Mouse (Mus musculus) embryonic facial prominence, embryonic 10.5 days (tissue): ENCODE measurements around the gene Nln. TPM values are rescaled to one million over a fixed set of nuclear protein-coding genes. Genes with fewer than 3 reads are reported as not detected.
A peak's percentile ranks its signal among the peaks of the same experiment; 100 is the strongest.

Experiments used
- DNase-seq: peaks from one replicate; pipeline ENCODE4 v3.0.0-alpha.2; 2017; ENCODE audit warnings: low spot score
- H3K27ac ChIP-seq: fragments of 300-500 bp; sonication (generic); replicated peaks from 2 replicates; pipeline ENCODE4 v1.5.1; 2016; ENCODE audit warnings: mild to moderate bottlenecking
- H3K27me3 ChIP-seq: fragments of 300-500 bp; sonication (generic); replicated peaks from 2 replicates; pipeline ENCODE4 v1.6.1; 2016; ENCODE audit warnings: low read depth, mild to moderate bottlenecking; ENCODE audit not compliant: poor library complexity, severe bottlenecking
- H3K36me3 ChIP-seq: fragments of 300-500 bp; sonication (generic); replicated peaks from 2 replicates; pipeline ENCODE4 v1.6.1; 2016; ENCODE audit warnings: mild to moderate bottlenecking, moderate library complexity
- H3K4me1 ChIP-seq: fragments of 300-500 bp; sonication (generic); 2 replicates; pipeline ENCODE4 v1.6.1; 2016
- H3K4me3 ChIP-seq: fragments of 300-500 bp; sonication (generic); 2 replicates; pipeline ENCODE4 v1.5.1; 2016; ENCODE audit warnings: mild to moderate bottlenecking, moderate library complexity
- H3K9me3 ChIP-seq: fragments of 300-500 bp; sonication (generic); 2 replicates; pipeline ENCODE4 v1.6.1; 2016; ENCODE audit warnings: mild to moderate bottlenecking
- WGBS: fragments of 180-500 bp; shearing (Covaris S2); methylation state at CpG from one replicate; pipeline ENCODE4 v1.1.7; 2016; 5-methylcytosine and 5-hydroxymethylcytosine counted together
- polyA plus RNA-seq: library from polyadenylated mRNA; unstranded; fragments of >200 nt; fragmentation: Nextera tagmentation; extraction: Ambion mirVana; gene quantifications from 2 replicates; pipeline ENCODE4 v1.2.1, GENCODE M21; 2016

The Nln gene
- polyA plus RNA-seq, 1 experiment from 2014 or later: 20.2 TPM

DNA sequence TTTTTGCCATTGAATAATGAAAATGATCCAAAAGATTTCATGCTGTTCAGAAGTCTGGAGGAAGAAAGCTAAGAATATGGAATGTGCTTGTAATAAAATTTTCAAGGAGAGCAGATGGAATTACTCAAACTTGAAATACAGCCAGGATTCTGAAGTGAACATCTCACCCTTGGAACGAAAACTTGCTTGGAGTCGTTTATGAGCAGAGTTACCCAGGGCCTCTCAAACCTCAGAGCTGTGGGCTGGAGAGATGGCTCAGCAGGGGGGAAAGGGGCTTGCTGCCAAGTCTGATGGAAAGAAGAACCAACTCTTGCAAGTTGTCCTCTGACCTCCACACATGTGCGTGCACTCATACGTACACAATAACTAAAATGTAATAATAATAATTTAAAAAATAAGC lies 122.8 kb downstream of the Nln start:
- 85% methylated on average over 4 of the region's 4 CpGs for WGBS
- Histone ChIP-seq H3K36me3 (no peaks in the 10 kb centered on the region), H3K27me3 (peaks cover 7% of the 10 kb centered on the region), H3K27ac (no peak overlapping the region), H3K4me3 (no peak overlapping the region), H3K4me1 (no peaks in the 10 kb centered on the region), H3K9me3 (peaks cover 19% of the 10 kb centered on the region)
- DNase-seq: no peak

DNA sequence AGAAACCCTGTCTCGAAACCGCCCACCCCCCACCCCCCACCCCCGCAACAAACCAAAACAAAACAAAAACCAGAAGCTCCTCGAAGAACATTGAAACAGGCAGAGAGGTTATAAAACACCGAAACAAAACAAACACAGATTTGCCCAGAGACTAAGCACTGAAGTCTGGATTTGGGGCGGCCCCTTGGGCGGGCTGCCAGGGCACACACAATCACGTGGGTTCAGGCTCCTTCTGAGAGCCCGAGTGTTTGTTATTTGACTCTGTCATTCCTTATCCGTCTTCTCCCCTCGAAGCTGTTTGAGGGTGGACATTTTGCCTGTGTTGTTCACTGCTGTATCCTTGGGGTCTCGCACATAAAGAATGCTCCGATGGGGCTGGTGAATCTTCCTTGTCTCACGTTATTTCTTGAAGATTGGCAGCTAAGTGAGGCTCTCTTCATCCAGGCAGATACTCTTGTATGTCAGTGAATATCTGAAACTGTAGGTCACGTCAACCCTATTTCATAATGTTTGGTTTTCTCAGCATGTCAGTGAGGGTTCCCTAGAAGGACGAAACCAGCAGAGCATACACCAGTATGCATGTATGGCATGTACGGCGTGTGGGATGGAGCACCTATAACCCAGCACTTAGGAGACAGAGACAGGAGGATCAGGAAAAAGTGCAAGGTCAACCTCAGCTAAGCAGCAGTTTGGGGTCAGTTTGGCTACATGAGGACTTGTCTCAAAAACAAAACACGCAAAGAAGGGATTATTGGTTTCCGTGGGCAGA lies 123.7 kb downstream of the Nln start:
- no peak for DNase-seq
- Histone ChIP-seq H3K36me3 (no peaks in the 10 kb centered on the region), H3K27me3 (peaks cover 2% of the 10 kb centered on the region), H3K9me3 (peaks cover 11% of the 10 kb centered on the region), H3K4me3 (no peak overlapping the region), H3K4me1 (no peaks in the 10 kb centered on the region), H3K27ac (no peak overlapping the region)
- 81% methylated on average over 20 of the region's 20 CpGs for WGBS

DNA sequence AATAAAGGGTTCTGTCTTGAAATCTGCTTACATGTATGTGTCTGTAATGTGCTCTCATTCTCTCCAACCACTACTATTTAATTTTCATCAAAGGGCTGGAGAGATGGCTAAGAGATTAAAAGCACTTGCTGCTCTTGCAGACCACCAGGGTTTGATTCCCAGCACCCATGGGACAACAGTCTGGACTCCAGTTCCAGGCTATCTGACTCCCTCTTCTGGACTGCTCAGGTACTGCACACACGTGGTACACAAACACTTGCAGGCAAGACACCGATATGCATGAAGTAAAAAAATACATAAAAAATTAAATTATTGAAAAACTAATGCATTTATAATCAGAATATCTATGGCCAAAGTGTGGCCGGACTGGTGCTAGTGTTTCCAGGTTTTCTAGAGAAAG lies 127.0 kb downstream of the Nln start:
- WGBS: 96% methylated on average over 3 of the region's 3 CpGs

DNA sequence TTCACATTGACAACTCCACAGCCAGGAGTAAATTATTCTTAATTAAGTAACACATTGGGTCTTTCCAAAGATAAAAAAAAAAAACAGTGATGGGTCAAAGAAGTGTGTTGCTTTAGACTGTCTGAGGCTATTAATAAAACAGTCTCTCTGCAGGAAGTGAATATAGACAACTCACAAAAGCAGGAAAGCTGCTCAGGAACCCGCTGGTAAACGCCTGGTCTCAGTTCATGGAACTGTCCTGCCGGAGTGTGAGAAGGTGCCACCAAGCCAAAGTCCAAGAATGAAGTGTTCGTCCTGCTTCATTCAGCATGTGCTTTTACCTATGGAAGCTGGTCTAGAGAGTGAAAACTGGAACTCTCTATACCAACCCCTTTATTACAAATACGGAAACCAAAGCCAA lies 129.0 kb downstream of the Nln start:
- Histone ChIP-seq H3K36me3 (no peaks in the 10 kb centered on the region), H3K4me3 (no peak overlapping the region), H3K9me3 (0 out of 2 replicates have a peak, but pooled peaks cover 2% of the 10 kb centered on the region), H3K27ac (no peak overlapping the region), H3K27me3 (no peaks in the 10 kb centered on the region), H3K4me1 (0 out of 2 replicates have a peak, but pooled peaks cover 5% of the 10 kb centered on the region)
- DNase-seq: no peak
- WGBS: 89% methylated on average over 5 of the region's 5 CpGs

More for the DNA sequence above, 127.0 kb downstream of the Nln start:
- H3K36me3 ChIP-seq: no peaks in the 10 kb centered on the region
- H3K4me1 ChIP-seq: 0 out of 2 replicates have a peak, but pooled peaks cover 5% of the 10 kb centered on the region
- no peak for DNase-seq
- no peak overlapping the region for H3K27ac ChIP-seq
- 0 out of 2 replicates have a peak, but pooled peaks cover 2% of the 10 kb centered on the region for H3K9me3 ChIP-seq
- H3K27me3 ChIP-seq: no peaks in the 10 kb centered on the region
- no peak overlapping the region for H3K4me3 ChIP-seq

DNA sequence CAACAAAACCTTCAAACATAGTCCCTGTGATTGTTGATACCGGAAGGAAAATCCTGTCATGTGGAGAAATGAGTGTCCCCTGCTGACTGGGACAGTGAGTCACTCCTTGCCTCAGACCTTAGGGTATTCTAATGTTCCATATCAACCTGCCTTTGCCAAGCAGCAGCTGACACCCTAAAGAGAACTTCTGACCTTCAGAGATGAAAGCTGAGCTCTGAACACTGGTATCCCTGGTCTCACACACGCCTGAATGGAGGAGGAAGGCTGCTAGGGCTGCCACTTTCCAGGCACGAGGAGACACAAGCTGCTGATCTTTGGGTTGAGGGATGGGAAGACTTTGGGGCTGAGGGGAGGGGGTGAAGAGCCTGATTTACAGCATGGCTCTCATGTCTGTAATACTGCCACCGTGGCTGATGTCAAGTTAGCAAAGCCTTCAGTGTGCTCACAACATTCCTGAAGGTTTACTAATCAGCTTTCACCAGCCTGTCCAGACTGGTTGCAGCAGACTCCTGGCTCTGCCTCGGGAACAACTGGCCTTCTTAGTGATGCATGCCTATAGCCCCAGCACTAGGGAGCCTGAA lies 131.0 kb downstream of the Nln start:
- Histone ChIP-seq H3K27ac (peak overlapping the region; percentile 41; the same call in 1 of the 2 replicates), H3K27me3 (no peaks in the 10 kb centered on the region), H3K36me3 (no peaks in the 10 kb centered on the region), H3K4me3 (no peak overlapping the region), H3K9me3 (0 out of 2 replicates have a peak, but pooled peaks cover 2% of the 10 kb centered on the region), H3K4me1 (0 out of 2 replicates have a peak, but pooled peaks cover 5% of the 10 kb centered on the region)
- WGBS: 66% methylated on average over 5 of the region's 5 CpGs
- DNase-seq: no peak

DNA sequence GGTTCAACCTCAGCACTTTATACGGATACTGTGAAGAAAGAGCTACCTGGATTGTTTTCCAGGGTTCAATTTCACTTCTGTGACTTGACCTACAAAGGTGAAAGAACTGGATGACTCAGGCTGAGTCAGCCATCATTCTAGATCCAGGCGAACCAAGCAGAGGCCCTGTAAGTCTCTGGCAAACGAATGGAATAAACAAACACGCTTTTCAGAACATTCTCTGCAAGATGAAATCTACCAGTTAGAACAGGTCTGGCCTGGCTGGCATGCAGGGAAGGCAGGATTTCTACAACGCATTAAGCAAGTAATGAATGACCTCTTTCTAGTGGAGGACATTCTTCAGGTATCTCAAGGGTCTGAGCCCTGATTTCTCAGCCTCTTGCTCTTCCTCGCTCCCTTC lies 131.6 kb downstream of the Nln start:
- H3K27ac ChIP-seq: 0 out of 2 replicates have a peak overlapping the region, but pooled peaks have one; percentile 41
- 77% methylated on average over 6 of the region's 6 CpGs for WGBS

GRCm38 (mm10) chr13:103976181-103976724 lies 133.2 kb downstream of the Nln start:
- no peaks in the 10 kb centered on the region for H3K9me3 ChIP-seq
- 0 out of 2 replicates have a peak, but pooled peaks cover 5% of the 10 kb centered on the region for H3K4me1 ChIP-seq
- DNase-seq: no peak
- no peaks in the 10 kb centered on the region for H3K36me3 ChIP-seq
- no peak overlapping the region for H3K4me3 ChIP-seq
- no peak overlapping the region for H3K27ac ChIP-seq
- WGBS: 72% methylated on average over 4 of the region's 4 CpGs
- H3K27me3 ChIP-seq: no peaks in the 10 kb centered on the region

More for the DNA sequence above, 131.6 kb downstream of the Nln start:
- H3K9me3 ChIP-seq: 0 out of 2 replicates have a peak, but pooled peaks cover 2% of the 10 kb centered on the region
- no peak for DNase-seq
- H3K4me3 ChIP-seq: no peak overlapping the region
- H3K4me1 ChIP-seq: 0 out of 2 replicates have a peak, but pooled peaks cover 5% of the 10 kb centered on the region
- no peaks in the 10 kb centered on the region for H3K27me3 ChIP-seq
- no peaks in the 10 kb centered on the region for H3K36me3 ChIP-seq

DNA sequence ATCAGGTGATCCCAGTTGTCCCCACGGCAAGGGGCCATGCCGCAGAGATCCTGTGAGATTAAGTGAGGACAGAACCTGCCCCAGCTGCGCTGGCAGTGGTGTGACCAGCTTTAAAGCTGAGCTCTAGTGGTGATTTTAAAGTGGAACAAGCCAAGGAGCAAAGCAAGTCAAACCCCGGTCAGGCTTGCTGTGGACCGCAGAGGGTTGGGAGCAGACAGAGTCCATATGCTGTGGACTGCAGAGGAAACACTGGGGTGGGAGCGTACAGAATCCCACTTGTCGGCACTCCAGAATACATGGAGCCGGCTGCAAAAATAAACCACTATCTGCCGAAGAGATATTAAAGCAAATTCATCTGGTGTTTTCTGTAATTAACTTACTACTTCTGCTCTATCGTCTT lies 134.3 kb downstream of the Nln start:
- H3K27me3 ChIP-seq: no peaks in the 10 kb centered on the region
- 86% methylated on average over 10 of the region's 10 CpGs for WGBS
- H3K4me3 ChIP-seq: no peak overlapping the region
- no peaks in the 10 kb centered on the region for H3K9me3 ChIP-seq
- H3K36me3 ChIP-seq: no peaks in the 10 kb centered on the region
- peaks cover 10% of the 10 kb centered on the region for H3K4me1 ChIP-seq
- H3K27ac ChIP-seq: no peak overlapping the region
- no peak for DNase-seq

- Histone ChIP-seq H3K27ac (no peak overlapping the region), H3K27me3 (no peaks in the 10 kb centered on the region), H3K4me1 (peaks cover 15% of the 10 kb centered on the region), H3K9me3 (no peaks in the 10 kb centered on the region), H3K4me3 (no peak overlapping the region), H3K36me3 (no peaks in the 10 kb centered on the region)
- 75% methylated on average over 5 of the region's 5 CpGs for WGBS
- no peak for DNase-seq
Measured at GRCm38 (mm10) chr13:103973977-103974376, 135.4 kb downstream of the Nln start.

Other genes with a start within 250 kb of the Nln start
- gene Erbin, start 189.1 kb downstream of the Nln start, polyA plus RNA-seq: 13.6 and 16.6 TPM in 2 replicates
- 7.9 and 8.1 TPM in 2 replicates for gene Sgtb, start 127 bp upstream of the Nln start, polyA plus RNA-seq
- 74.9 and 81.2 TPM in 2 replicates for gene Trappc13, start 68.9 kb upstream of the Nln start, polyA plus RNA-seq
- 17.7 and 19.8 TPM in 2 replicates for gene Trim23, start 69.2 kb upstream of the Nln start, polyA plus RNA-seq
- 85.3 and 97.2 TPM in 2 replicates for gene Cenpk, start 119.0 kb upstream of the Nln start, polyA plus RNA-seq
- gene Ppwd1, start 119.2 kb upstream of the Nln start, polyA plus RNA-seq: 19.8 and 21.6 TPM in 2 replicates
- 2.8 and 3.6 TPM in 2 replicates for gene Adamts6, start 178.2 kb upstream of the Nln start, polyA plus RNA-seq